Mouse (Mus musculus) MEL (cell line): ENCODE measurements around the gene Kcnh1. TPM values are rescaled to one million over a fixed set of nuclear protein-coding genes. Genes with fewer than 3 reads are reported as not detected.

Source experiments
- DNase-seq: peaks from one replicate; pipeline ENCODE4 v3.0.0; 2011; ENCODE audit warnings: low read depth, low spot score
- H3K27ac ChIP-seq: 2 replicates; pipeline ENCODE4 v1.5.1; 2012; ENCODE audit warnings: low read depth, mild to moderate bottlenecking, control low read depth, low read length, moderate library complexity; ENCODE audit not compliant: control insufficient read depth
- H3K27me3 ChIP-seq, 2 experiments: fragments of 150-350 bp in 1 of 2; sonication (generic) in 1 of 2; 2 replicates each; pipeline ENCODE4 v1.6.1; 2012; ENCODE audit warnings: low read length in 2 of 2, mild to moderate bottlenecking in 2 of 2, improper control_type of control experiment in 1 of 2, moderate library complexity in 1 of 2; ENCODE audit not compliant: insufficient read depth in 2 of 2, control insufficient read depth in 1 of 2
- H3K36me3 ChIP-seq, 2 experiments: 2 replicates each; pipeline ENCODE4 v1.6.1; 2012 to 2014; ENCODE audit warnings: low read length in 2 of 2, improper control_type of control experiment in 1 of 2, inconsistent platforms in 1 of 2, mild to moderate bottlenecking in 1 of 2; ENCODE audit not compliant: insufficient read depth in 2 of 2, control insufficient read depth in 1 of 2
- H3K4me1 ChIP-seq, 2 experiments: fragments of 150-350 bp in 1 of 2; sonication (generic) in 1 of 2; 2 replicates each; pipeline ENCODE4 v1.6.1; 2012; ENCODE audit warnings: low read length in 2 of 2, improper control_type of control experiment in 1 of 2, mild to moderate bottlenecking in 1 of 2; ENCODE audit not compliant: insufficient read depth in 2 of 2, control insufficient read depth in 1 of 2
- H3K4me3 ChIP-seq, 2 experiments: fragments of 150-350 bp in 1 of 2; sonication (generic) in 1 of 2; 2 replicates each; pipeline ENCODE4 v1.5.1; 2012; ENCODE audit warnings: low read depth in 2 of 2, low read length in 2 of 2, mild to moderate bottlenecking in 2 of 2, moderate library complexity in 2 of 2, control low read depth in 1 of 2, improper control_type of control experiment in 1 of 2; ENCODE audit not compliant: control insufficient read depth in 1 of 2, insufficient read depth in 1 of 2
- H3K79me2 ChIP-seq: 2 replicates; pipeline ENCODE4 v1.6.1; 2012; ENCODE audit warnings: mild to moderate bottlenecking, low read length, moderate library complexity; ENCODE audit not compliant: control insufficient read depth, poor library complexity, insufficient read depth
- H3K9ac ChIP-seq: 2 replicates; pipeline ENCODE4 v1.6.1; 2012; ENCODE audit warnings: low read depth, mild to moderate bottlenecking, control low read depth, low read length, moderate library complexity; ENCODE audit not compliant: control insufficient read depth, poor library complexity, severe bottlenecking
- H3K9me3 ChIP-seq: fragments of 150-350 bp; sonication (generic); replicated peaks from 2 replicates; pipeline ENCODE4 v1.6.1; 2012; ENCODE audit warnings: mild to moderate bottlenecking, low read length, improper control_type of control experiment, moderate library complexity; ENCODE audit not compliant: insufficient read depth
- BHLHE40 ChIP-seq: IDR thresholded peaks from 2 replicates; pipeline ENCODE4 v1.6.1; 2012; ENCODE audit warnings: low read depth, mild to moderate bottlenecking, inconsistent platforms, low read length, improper control_type of control experiment, borderline replicate concordance
- CHD1 ChIP-seq: IDR thresholded peaks from 2 replicates; pipeline ENCODE4 v1.6.1; 2012; ENCODE audit warnings: low read depth, mild to moderate bottlenecking, inconsistent platforms, low read length, improper control_type of control experiment
- CHD2 ChIP-seq: IDR thresholded peaks from 2 replicates; pipeline ENCODE4 v1.6.1; 2011; ENCODE audit warnings: low read length, improper control_type of control experiment
- CTCF ChIP-seq, 3 experiments: IDR thresholded peaks in 2 of 3; conservative IDR thresholded peaks in 1 of 3; 2 replicates each; pipeline ENCODE4 v1.5.1; 2011 to 2012; ENCODE audit warnings: low read length in 3 of 3, low read depth in 2 of 3, mild to moderate bottlenecking in 2 of 3, improper control_type of control experiment in 1 of 3, inconsistent platforms in 1 of 3, mixed read lengths in 1 of 3, moderate library complexity in 1 of 3; ENCODE audit not compliant: control insufficient read depth in 1 of 3, insufficient read depth in 1 of 3, poor library complexity in 1 of 3, severe bottlenecking in 1 of 3
- ELF1 ChIP-seq: IDR thresholded peaks from 2 replicates; pipeline ENCODE4 v1.6.1; 2014; ENCODE audit warnings: low read depth, mild to moderate bottlenecking, inconsistent platforms, low read length, improper control_type of control experiment, moderate library complexity
- EP300 ChIP-seq, 2 experiments: IDR thresholded peaks; 2 replicates each; pipeline ENCODE4 v1.6.1; 2011; ENCODE audit warnings: improper control_type of control experiment in 2 of 2, low read length in 2 of 2, low read depth in 1 of 2, mild to moderate bottlenecking in 1 of 2
- JUND ChIP-seq: IDR thresholded peaks from 2 replicates; pipeline ENCODE4 v1.6.1; 2011; ENCODE audit warnings: low read depth, mild to moderate bottlenecking, improper control_type of control experiment, low read length
- KAT2A ChIP-seq: conservative IDR thresholded peaks from 2 replicates; pipeline ENCODE4 v1.6.1; 2012; ENCODE audit warnings: low read depth, low read length, improper control_type of control experiment, inconsistent platforms
- MAZ ChIP-seq: IDR thresholded peaks from 2 replicates; pipeline ENCODE4 v1.6.1; 2012; ENCODE audit warnings: low read depth, mild to moderate bottlenecking, inconsistent platforms, low read length, improper control_type of control experiment
- MYC ChIP-seq: IDR thresholded peaks from 2 replicates; pipeline ENCODE4 v1.6.1; 2011; ENCODE audit warnings: low read depth, mild to moderate bottlenecking, low read length, improper control_type of control experiment, moderate library complexity
- POLR2A ChIP-seq, 2 experiments: IDR thresholded peaks; 2 replicates each; pipeline ENCODE4 v1.6.1; 2011 to 2012; ENCODE audit warnings: low read length in 2 of 2, mild to moderate bottlenecking in 2 of 2, control low read depth in 1 of 2, improper control_type of control experiment in 1 of 2, low read depth in 1 of 2, moderate library complexity in 1 of 2; ENCODE audit not compliant: control insufficient read depth in 1 of 2, insufficient read depth in 1 of 2, poor library complexity in 1 of 2
- POLR2AphosphoS2 ChIP-seq: IDR thresholded peaks from 2 replicates; pipeline ENCODE4 v1.6.1; 2011; ENCODE audit warnings: low read length, improper control_type of control experiment
- RCOR1 ChIP-seq: IDR thresholded peaks from 2 replicates; pipeline ENCODE4 v1.6.1; 2012; ENCODE audit warnings: low read depth, mild to moderate bottlenecking, inconsistent platforms, low read length, improper control_type of control experiment
- SIN3A ChIP-seq: IDR thresholded peaks from 2 replicates; pipeline ENCODE4 v1.6.1; 2012; ENCODE audit warnings: low read length, improper control_type of control experiment, inconsistent platforms
- TBP ChIP-seq: IDR thresholded peaks from 2 replicates; pipeline ENCODE4 v1.8.0; 2011; ENCODE audit warnings: low read depth, low read length, improper control_type of control experiment
- UBTF ChIP-seq: IDR thresholded peaks from 2 replicates; pipeline ENCODE4 v1.6.1; 2012; ENCODE audit warnings: low read depth, mild to moderate bottlenecking, inconsistent platforms, low read length, improper control_type of control experiment, moderate library complexity, borderline replicate concordance; ENCODE audit not compliant: insufficient read depth
- USF1 ChIP-seq: IDR thresholded peaks from 2 replicates; pipeline ENCODE4 v1.6.1; 2014; ENCODE audit warnings: low read depth, mild to moderate bottlenecking, inconsistent platforms, low read length, improper control_type of control experiment, moderate library complexity
- ZC3H11A ChIP-seq: IDR thresholded peaks from 2 replicates; pipeline ENCODE4 v1.6.1; 2012; ENCODE audit warnings: low read depth, mild to moderate bottlenecking, inconsistent platforms, low read length, improper control_type of control experiment
- ZKSCAN1 ChIP-seq: IDR thresholded peaks from 2 replicates; pipeline ENCODE4 v1.6.1; 2012; ENCODE audit warnings: low read depth, mild to moderate bottlenecking, inconsistent platforms, low read length, improper control_type of control experiment, moderate library complexity
- ZMIZ1 ChIP-seq: IDR thresholded peaks from 2 replicates; pipeline ENCODE4 v1.6.1; 2012; ENCODE audit warnings: low read depth, mild to moderate bottlenecking, inconsistent platforms, low read length, improper control_type of control experiment, moderate library complexity
- polyA plus RNA-seq, 2 experiments: library from polyadenylated mRNA; stranded (reverse) in 1 of 2; unstranded in 1 of 2; fragments of >175 nt in 1 of 2; fragments of >200 nt in 1 of 2; gene quantifications; 2 replicates each; pipeline versions ENCODE4 v1.2.1 to v1.2.4; 2012; ENCODE audit warnings: low replicate concordance in 2 of 2, low read depth in 1 of 2; ENCODE audit not compliant: insufficient read length in 2 of 2, insufficient read depth in 1 of 2, missing spikeins in 1 of 2
- total RNA-seq: library from RNA; depleted of rRNA; stranded (reverse); fragments of 300-350 nt; gene quantifications from 2 replicates; pipeline ENCODE4 v1.2.3, GENCODE M21; 2012

Gene Kcnh1
- total and polyA plus RNA-seq, 3 experiments = not detected

GRCm38 (mm10) chr1:192371943-192372614, 181.5 kb downstream of the Kcnh1 start:
- Histone ChIP-seq H3K9ac (no peak overlapping the region), H3K9me3 (no peaks in the 10 kb centered on the region), H3K27ac (no peak overlapping the region), H3K4me3 (no peak overlapping the region), H3K27me3 (peaks cover 0 to 2% of the 10 kb centered on the region in 2 experiments; a peak in 2 of 4 replicates), H3K4me1 (no peaks in the 10 kb centered on the region), H3K36me3 (no peaks in the 10 kb centered on the region), H3K79me2 (no peaks in the 10 kb centered on the region)
- no peak for DNase-seq
- TF ChIP-seq SIN3A = no peak
- TF ChIP-seq ZKSCAN1 = no peak
- TF ChIP-seq CTCF (IDR thresholded peaks at IDR 0.05 in 2 of 3, conservative IDR thresholded peaks at IDR 0.05 in 1 of 3; ENCODE audit: control insufficient read depth in 1 of 3, insufficient read depth in 1 of 3, low read depth in 2 of 3, low read length in 3 of 3, poor library complexity in 1 of 3, severe bottlenecking in 1 of 3) = no peak
- TF ChIP-seq EP300 (IDR thresholded peaks at IDR 0.05; ENCODE audit: low read depth in 1 of 2, low read length in 2 of 2) = no peak
- TF ChIP-seq CHD2 = no peak
- no peak for TF ChIP-seq USF1
- TF ChIP-seq POLR2AphosphoS2 = no peak
- TF ChIP-seq RCOR1 = no peak
- no peak for TF ChIP-seq UBTF
- no peak for TF ChIP-seq ELF1
- TF ChIP-seq KAT2A = no peak
- TF ChIP-seq JUND = no peak
- TF ChIP-seq ZMIZ1 = no peak
- TF ChIP-seq, all 39 proteins: peak for 0

GRCm38 (mm10) chr1:192378546-192379075, 188.0 kb downstream of the Kcnh1 start:
- no peak overlapping the region for H3K9ac ChIP-seq
- no peaks in the 10 kb centered on the region for H3K79me2 ChIP-seq
- no peaks in the 10 kb centered on the region for H3K36me3 ChIP-seq
- H3K4me1 ChIP-seq = no peaks in the 10 kb centered on the region
- H3K27ac ChIP-seq = no peak overlapping the region
- peaks cover 0 to 4% of the 10 kb centered on the region in 2 experiments; a peak in 2 of 4 replicates for H3K27me3 ChIP-seq
- TF ChIP-seq ELF1 (no peak), POLR2A (IDR thresholded peaks at IDR 0.05; ENCODE audit: control insufficient read depth in 1 of 2, insufficient read depth in 1 of 2, low read depth in 1 of 2, low read length in 2 of 2, poor library complexity in 1 of 2) (no peak), BHLHE40 (no peak), MYC (no peak), ZC3H11A (no peak), CHD1 (no peak), SIN3A (no peak), MAZ (no peak), TBP (no peak)
- no peak overlapping the region for H3K4me3 ChIP-seq
- H3K9me3 ChIP-seq = no peaks in the 10 kb centered on the region
- DNase-seq = no peak
